Mouse (Mus musculus): ENCODE measurements around the gene Mars2. TPM values are rescaled to one million over a fixed set of nuclear protein-coding genes. Genes with fewer than 3 reads are reported as not detected.

Mars2 gene
- polyA plus RNA-seq, 1 experiment = 1.3 TPM

- no peak overlapping the region for H3K4me3 ChIP-seq (ENCODE audit: insufficient read depth, low read length)
- no peak overlapping the region for H3K27ac ChIP-seq (ENCODE audit: insufficient read depth, low read depth, low read length)
- TF ChIP-seq POLR2A (IDR thresholded peaks at IDR 0.05; ENCODE audit: borderline replicate concordance, low read depth, low read length) (no peak), CTCF (IDR thresholded peaks at IDR 0.05; ENCODE audit: low read depth, low read length) (no peak)
- H3K4me1 ChIP-seq (ENCODE audit: control insufficient read depth, insufficient read depth, low read length) = no peaks in the 10 kb centered on the region
These were observed 2.0 kb upstream of the Mars2 start for GRCm38 (mm10) chr1:55234910-55235520.

- Histone ChIP-seq H3K27ac (ENCODE audit: insufficient read depth, low read depth, low read length) (no peak overlapping the region), H3K4me3 (ENCODE audit: insufficient read depth, low read length) (peak overlapping the region; percentile 56), H3K4me1 (ENCODE audit: control insufficient read depth, insufficient read depth, low read length) (peaks cover 9% of the 10 kb centered on the region)
- TF ChIP-seq POLR2A (IDR thresholded peaks at IDR 0.05; ENCODE audit: borderline replicate concordance, low read depth, low read length) (no peak), CTCF (IDR thresholded peaks at IDR 0.05; ENCODE audit: low read depth, low read length) (no peak)
These were observed 490 bp upstream of the Mars2 start for GRCm38 (mm10) chr1:55236487-55236886.

GRCm38 (mm10) chr1:55237643-55238161, 725 bp downstream of the Mars2 start:
- peaks cover 11% of the 10 kb centered on the region for H3K4me1 ChIP-seq (ENCODE audit: control insufficient read depth, insufficient read depth, low read length)
- TF ChIP-seq CTCF (IDR thresholded peaks at IDR 0.05; ENCODE audit: low read depth, low read length) (no peak), POLR2A (IDR thresholded peaks at IDR 0.05; ENCODE audit: borderline replicate concordance, low read depth, low read length) (no peak)
- no peak overlapping the region; the same call in 1 of the 2 replicates for H3K27ac ChIP-seq (ENCODE audit: insufficient read depth, low read depth, low read length)
- peak overlapping the region; percentile 78 for H3K4me3 ChIP-seq (ENCODE audit: insufficient read depth, low read length)

- Histone ChIP-seq H3K4me1 (ENCODE audit: control insufficient read depth, insufficient read depth, low read length) (peaks cover 11% of the 10 kb centered on the region), H3K4me3 (ENCODE audit: insufficient read depth, low read length) (peak overlapping the region; percentile 78), H3K27ac (ENCODE audit: insufficient read depth, low read depth, low read length) (no peak overlapping the region)
- no peak for TF ChIP-seq POLR2A (IDR thresholded peaks at IDR 0.05; ENCODE audit: borderline replicate concordance, low read depth, low read length)
- TF ChIP-seq CTCF (IDR thresholded peaks at IDR 0.05; ENCODE audit: low read depth, low read length) = no peak
These were observed 1.5 kb downstream of the Mars2 start for GRCm38 (mm10) chr1:55238496-55238895.

GRCm38 (mm10) chr1:55239237-55239636, 2.3 kb downstream of the Mars2 start:
- no peak for TF ChIP-seq CTCF (IDR thresholded peaks at IDR 0.05; ENCODE audit: low read depth, low read length)
- TF ChIP-seq POLR2A (IDR thresholded peaks at IDR 0.05; ENCODE audit: borderline replicate concordance, low read depth, low read length) = no peak
- peaks cover 11% of the 10 kb centered on the region for H3K4me1 ChIP-seq (ENCODE audit: control insufficient read depth, insufficient read depth, low read length)
- H3K27ac ChIP-seq (ENCODE audit: insufficient read depth, low read depth, low read length) = no peak overlapping the region
- peak overlapping the region; percentile 78 for H3K4me3 ChIP-seq (ENCODE audit: insufficient read depth, low read length)

GRCm38 (mm10) chr1:55246374-55246773, 9.4 kb downstream of the Mars2 start:
- no peak for TF ChIP-seq CTCF (IDR thresholded peaks at IDR 0.05; ENCODE audit: low read depth, low read length)
- TF ChIP-seq POLR2A (IDR thresholded peaks at IDR 0.05; ENCODE audit: borderline replicate concordance, low read depth, low read length) = no peak
- H3K4me3 ChIP-seq (ENCODE audit: insufficient read depth, low read length) = no peak overlapping the region
- no peak overlapping the region for H3K27ac ChIP-seq (ENCODE audit: insufficient read depth, low read depth, low read length)
- peaks cover 4% of the 10 kb centered on the region; the same call in 1 of the 2 replicates for H3K4me1 ChIP-seq (ENCODE audit: control insufficient read depth, insufficient read depth, low read length)

GRCm38 (mm10) chr1:55264385-55264784, 27.4 kb downstream of the Mars2 start:
- Histone ChIP-seq H3K4me1 (ENCODE audit: control insufficient read depth, insufficient read depth, low read length) (no peaks in the 10 kb centered on the region), H3K27ac (ENCODE audit: insufficient read depth, low read depth, low read length) (no peak overlapping the region), H3K4me3 (ENCODE audit: insufficient read depth, low read length) (no peak overlapping the region)
- TF ChIP-seq POLR2A (IDR thresholded peaks at IDR 0.05; ENCODE audit: borderline replicate concordance, low read depth, low read length) = no peak
- TF ChIP-seq CTCF (IDR thresholded peaks at IDR 0.05; ENCODE audit: low read depth, low read length) = no peak

- Histone ChIP-seq H3K27ac (ENCODE audit: insufficient read depth, low read depth, low read length) (no peak overlapping the region), H3K4me3 (ENCODE audit: insufficient read depth, low read length) (no peak overlapping the region)
- TF ChIP-seq POLR2A (IDR thresholded peaks at IDR 0.05; ENCODE audit: borderline replicate concordance, low read depth, low read length) (no peak), CTCF (IDR thresholded peaks at IDR 0.05; ENCODE audit: low read depth, low read length) (no peak)
These were observed 28.5 kb downstream of the Mars2 start for GRCm38 (mm10) chr1:55265447-55265846.

GRCm38 (mm10) chr1:55279081-55279480, 42.1 kb downstream of the Mars2 start:
- no peaks in the 10 kb centered on the region for H3K4me1 ChIP-seq (ENCODE audit: control insufficient read depth, insufficient read depth, low read length)
- no peak for TF ChIP-seq CTCF (IDR thresholded peaks at IDR 0.05; ENCODE audit: low read depth, low read length)
- no peak for TF ChIP-seq POLR2A (IDR thresholded peaks at IDR 0.05; ENCODE audit: borderline replicate concordance, low read depth, low read length)
- H3K27ac ChIP-seq (ENCODE audit: insufficient read depth, low read depth, low read length) = no peak overlapping the region
- H3K4me3 ChIP-seq (ENCODE audit: insufficient read depth, low read length) = no peak overlapping the region

More at GRCm38 (mm10) chr1:55265447-55265846, 28.5 kb downstream of the Mars2 start:
- H3K4me1 ChIP-seq (ENCODE audit: control insufficient read depth, insufficient read depth, low read length) = no peaks in the 10 kb centered on the region

Other genes with a start within 250 kb of the Mars2 start
- gene Sf3b1, start 209.7 kb upstream of the Mars2 start, polyA plus RNA-seq (2012; ENCODE audit: insufficient read depth, insufficient read length, missing spikeins) = 250 and 278 TPM in 2 replicates
- 8.7 and 9.0 TPM in 2 replicates for gene Coq10b, start 184.4 kb upstream of the Mars2 start, polyA plus RNA-seq (2012; ENCODE audit: insufficient read depth, insufficient read length, missing spikeins)
- gene Hspe1, start 149.0 kb upstream of the Mars2 start, polyA plus RNA-seq (2012; ENCODE audit: insufficient read depth, insufficient read length, missing spikeins) = 126 and 129 TPM in 2 replicates
- 54.7 and 59.8 TPM in 2 replicates for gene Hspd1, start 148.9 kb upstream of the Mars2 start, polyA plus RNA-seq (2012; ENCODE audit: insufficient read depth, insufficient read length, missing spikeins)
- gene Mob4, start 105.9 kb upstream of the Mars2 start, polyA plus RNA-seq (2012; ENCODE audit: insufficient read depth, insufficient read length, missing spikeins) = 45.4 and 48.6 TPM in 2 replicates
- 2.1 and 2.8 TPM in 2 replicates for gene Rftn2, start 10.4 kb upstream of the Mars2 start, polyA plus RNA-seq (2012; ENCODE audit: insufficient read depth, insufficient read length, missing spikeins)
- not detected in 2 replicates for gene Boll, start 126.3 kb downstream of the Mars2 start, polyA plus RNA-seq (2012; ENCODE audit: insufficient read depth, insufficient read length, missing spikeins)
- gene Plcl1, start 168.7 kb downstream of the Mars2 start, polyA plus RNA-seq (2012; ENCODE audit: insufficient read depth, insufficient read length, missing spikeins) = 0.58 and 0.71 TPM in 2 replicates